Mouse (Mus musculus): ENCODE results near the gene Lce1j.
"Not testable (repeated sequence)": the region's sequence is repeated elsewhere in the genome, so short reads cannot be mapped to it uniquely, and the experiment has no call there.

The Lce1j gene

DNA sequence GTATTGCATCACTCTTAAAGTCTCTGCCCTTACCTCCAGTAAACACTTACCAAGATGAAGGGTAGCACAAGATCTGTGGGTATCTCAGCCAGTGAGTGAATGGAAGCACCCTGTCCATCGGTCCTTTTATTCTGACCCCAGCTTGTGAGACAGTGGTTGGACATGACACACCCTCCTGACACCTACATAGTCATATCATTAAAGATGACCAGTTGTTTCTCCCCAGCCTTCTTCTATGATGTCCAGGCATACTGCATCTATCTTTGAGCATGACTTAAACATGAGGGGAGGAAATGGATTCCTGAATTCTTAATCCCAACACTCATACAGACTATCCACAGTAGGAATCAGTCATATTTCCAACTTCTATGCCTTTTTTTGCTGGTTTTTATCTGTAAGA lies at the start of gene Lce1j:
Gene Lce1j, minus strand, starts transcription at position 101 of the 400 bp plus-strand sequence.
- no peak for DNase-seq (ENCODE audit: low read depth, low spot score)

DNA sequence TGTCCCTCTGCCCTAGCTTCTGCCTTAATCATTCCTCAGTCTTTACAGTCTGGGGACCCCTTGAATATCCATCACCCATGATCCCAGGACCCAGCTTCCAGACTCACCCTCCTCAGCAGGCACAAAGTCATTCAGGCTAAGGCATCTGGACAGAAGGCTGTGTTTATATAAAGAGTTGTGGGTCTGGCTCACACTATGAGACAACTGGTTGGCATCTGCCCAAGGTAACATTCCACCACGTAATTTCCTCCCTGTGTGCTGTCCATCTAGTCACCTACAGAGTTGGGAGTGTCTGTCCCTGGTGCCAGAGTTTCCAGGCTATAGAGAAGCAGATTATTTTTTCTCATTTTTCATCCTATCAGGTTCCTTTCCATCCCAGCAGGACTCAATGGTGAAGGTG lies 36.8 kb upstream of the Lce1j start, which contains the start of gene Kprp:
Gene Kprp, minus strand, starts transcription at position 140 of the 400 bp plus-strand sequence.
- DNase-seq (ENCODE audit: low read depth, low spot score): no peak

DNA sequence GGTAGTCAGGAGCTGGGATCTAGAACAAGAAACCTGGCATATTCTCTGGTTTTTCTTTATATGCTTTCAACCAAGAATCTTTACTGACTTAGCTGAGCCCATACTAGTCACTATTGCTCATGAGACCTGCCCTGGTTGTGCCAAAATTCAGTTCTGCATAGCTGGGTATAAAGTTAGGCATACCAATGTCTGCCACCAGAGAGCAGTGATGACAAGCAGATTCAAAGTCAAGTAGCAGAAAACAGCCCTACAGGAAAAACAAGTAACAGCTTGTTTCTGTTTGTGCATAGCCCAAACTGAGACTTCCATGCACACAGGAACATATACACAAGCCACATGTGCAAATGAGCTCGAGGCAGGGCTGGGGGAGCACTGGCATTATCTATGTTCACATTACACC lies 35.5 kb upstream of the Lce1j start:
- peak; percentile 1 for DNase-seq (ENCODE audit: low read depth, low spot score)

DNA sequence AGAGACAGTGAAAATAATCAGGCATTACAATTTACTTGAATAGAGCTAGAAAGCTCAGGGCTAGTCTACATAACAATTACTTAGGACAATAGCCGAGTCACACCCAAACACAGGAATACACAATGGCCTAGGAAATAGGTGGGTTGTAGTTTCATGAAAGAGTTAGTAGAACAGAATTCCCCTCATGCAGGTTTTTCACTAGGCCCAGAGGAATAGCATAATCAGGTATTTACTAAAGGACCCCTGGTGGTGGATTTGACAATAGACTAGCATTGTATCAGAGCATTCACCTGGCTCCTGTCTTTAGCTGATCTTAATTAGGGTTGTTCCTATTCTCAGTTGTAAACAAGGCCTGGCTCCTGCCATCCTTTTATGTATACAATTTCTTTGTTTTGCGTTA lies 25.7 kb upstream of the Lce1j start:
- DNase-seq (ENCODE audit: low read depth, low spot score): not testable (repeated sequence)

DNA sequence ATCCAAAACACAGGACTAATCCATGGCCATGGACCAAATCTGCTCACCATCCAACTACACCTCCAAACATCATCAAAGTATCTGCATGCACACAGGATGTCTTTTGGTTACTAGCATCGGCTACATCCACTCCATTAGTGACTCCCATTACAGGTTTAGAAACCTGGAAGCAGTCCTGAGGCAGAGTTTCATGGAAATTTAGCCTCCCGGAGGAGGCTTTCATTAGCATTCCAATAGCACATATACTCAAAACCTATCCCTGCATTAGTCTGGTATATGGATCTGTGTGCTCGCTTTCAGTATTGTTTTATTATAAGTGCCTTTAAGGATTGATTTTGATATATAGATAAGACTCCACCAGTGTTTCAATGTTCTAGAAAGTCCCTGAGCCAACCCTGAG lies 25.3 kb upstream of the Lce1j start:
- no peak for DNase-seq (ENCODE audit: low read depth, low spot score)

DNA sequence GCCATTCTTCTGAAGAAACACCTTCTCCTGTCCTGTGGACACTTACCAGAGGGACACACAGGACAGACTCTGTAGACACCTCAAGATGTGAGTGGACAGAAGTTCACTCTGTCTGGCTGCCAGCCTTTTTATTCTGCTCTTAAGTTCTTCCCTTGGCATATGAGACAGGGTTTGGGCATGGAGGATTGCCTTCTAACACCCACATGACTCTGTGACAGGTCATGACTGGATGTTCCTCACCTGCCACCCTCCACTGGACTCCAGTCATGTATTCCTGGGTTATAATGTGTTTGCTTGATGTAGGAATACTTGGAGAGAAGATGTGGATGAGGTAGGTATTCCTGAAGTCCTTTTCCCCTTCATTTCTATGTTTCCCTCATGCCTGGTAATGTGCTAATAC lies 17.5 kb upstream of the Lce1j start, which contains the start of gene Lce1k:
Gene Lce1k, minus strand, starts transcription at position 101 of the 400 bp plus-strand sequence.
- DNase-seq (ENCODE audit: low read depth, low spot score): no peak

DNA sequence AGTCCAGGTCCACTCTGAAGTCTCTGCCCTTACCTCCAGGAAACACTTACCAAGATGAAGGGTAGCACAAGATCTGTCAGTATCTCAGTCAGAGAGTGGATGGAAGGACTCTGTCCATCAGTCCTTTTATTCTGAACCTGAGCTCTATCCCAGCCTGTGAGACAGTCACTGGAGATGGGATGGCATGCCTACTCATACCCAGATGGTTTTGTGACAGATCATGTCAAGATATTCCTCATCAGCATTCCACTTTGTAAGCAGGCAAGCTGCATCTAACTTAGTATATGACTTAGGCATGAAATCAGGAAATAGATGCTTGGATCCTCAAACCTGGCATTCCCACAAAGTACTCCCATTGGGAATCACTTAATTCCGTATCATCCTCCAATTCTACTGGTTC lies 11.5 kb downstream of the Lce1j start, which contains the start of gene Lce1i:
Gene Lce1i, minus strand, starts transcription at position 101 of the 400 bp plus-strand sequence.
- no peak for DNase-seq (ENCODE audit: low read depth, low spot score)

DNA sequence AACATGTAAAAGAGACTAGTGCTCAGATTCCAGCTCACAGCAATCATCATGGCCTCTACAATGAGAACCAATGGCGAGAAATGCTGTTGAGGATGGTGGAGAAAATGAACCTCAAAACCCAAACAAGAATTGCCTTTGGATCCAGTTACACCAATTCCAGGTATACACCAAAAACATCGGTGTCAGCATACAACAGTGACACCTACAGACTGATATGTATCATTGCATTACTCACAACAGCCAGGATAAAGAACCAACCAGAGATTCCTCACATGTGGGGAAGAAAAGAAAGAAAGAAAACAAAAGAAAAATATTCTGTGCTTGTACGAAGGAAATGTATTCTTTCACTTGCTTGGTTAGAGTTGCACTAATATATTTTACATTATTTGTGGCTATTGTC lies 18.7 kb downstream of the Lce1j start:
- peak; percentile 2 for DNase-seq (ENCODE audit: low read depth, low spot score)

DNA sequence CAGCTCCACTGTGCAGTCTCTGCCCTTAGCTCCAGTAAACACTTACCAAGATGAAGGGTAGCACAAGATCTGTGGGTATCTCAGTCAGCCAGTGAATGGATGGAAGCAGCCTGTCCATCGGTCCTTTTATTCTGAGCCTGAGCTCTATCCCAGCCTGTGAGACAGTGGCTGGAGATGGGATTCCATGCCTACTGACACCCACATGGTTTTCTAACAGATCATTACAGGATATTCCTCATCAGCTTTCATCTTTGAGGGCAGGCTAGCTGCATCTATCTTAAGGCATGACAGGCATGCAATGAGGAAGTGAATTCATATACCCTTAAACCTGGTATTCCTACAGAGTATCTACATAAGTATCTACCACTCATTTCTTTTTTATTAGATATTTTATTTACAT lies 25.3 kb downstream of the Lce1j start, which contains the start of gene Lce1h:
Gene Lce1h, minus strand, starts transcription at position 101 of the 400 bp plus-strand sequence.
- DNase-seq (ENCODE audit: low read depth, low spot score): no peak

DNA sequence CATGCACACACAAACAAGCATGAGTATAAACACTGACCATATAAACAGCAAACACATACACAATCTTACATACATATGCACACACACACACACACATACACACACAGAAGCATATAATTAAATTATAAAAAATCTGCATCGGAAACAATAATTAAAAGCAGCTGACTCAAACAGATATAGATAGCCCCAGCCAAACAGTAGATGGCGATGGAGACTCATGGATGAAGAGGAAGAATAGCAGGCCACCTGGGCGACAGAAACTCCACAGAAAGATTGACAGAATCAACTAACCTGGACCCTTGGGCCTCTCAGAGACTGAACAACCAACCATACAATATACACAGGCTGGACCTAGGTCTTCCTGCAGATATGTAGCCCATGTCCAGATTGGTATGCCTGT lies 37.1 kb downstream of the Lce1j start:
- DNase-seq (ENCODE audit: low read depth, low spot score): peak; percentile 2

DNA sequence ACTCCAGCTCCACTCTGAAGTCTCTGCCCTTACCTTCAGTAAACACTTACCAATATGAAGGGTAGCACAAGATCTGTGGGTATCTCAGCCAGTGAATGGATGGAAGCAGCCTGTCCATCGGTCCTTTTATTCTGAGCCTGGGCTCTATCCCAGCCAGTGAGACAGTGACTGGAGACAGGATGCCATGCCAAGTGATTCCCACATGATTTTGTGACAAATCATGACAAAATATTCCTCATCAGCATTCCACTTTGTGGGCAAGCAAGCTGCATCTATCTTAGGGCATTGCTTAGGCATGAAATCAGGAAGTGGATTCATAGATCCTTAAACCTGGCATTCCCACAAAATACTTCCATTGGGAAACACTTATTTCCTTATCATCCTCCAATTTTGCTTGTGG lies 38.1 kb downstream of the Lce1j start, which contains the start of gene Lce1g:
Gene Lce1g, minus strand, starts transcription at position 101 of the 400 bp plus-strand sequence.
- DNase-seq (ENCODE audit: low read depth, low spot score): no peak

DNA sequence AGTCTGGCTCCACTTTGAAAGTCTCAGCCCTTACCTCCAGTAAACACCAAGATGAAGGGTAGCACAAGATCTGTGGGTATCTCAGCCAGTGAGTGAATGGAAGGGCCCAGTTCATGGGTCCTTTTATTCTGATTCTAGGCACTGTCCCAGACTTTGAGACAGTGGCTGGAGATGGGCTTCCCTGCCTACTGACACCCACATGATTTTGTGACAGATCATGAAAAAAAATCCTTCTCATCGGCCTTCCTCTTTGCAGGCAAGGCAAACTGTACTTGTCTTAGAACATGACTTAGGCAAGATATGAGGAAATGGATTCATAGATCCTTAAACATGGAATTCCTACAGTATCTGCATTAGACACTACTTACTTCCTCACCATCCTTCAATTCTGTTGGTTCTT lies 51.3 kb downstream of the Lce1j start, which contains the start of gene Gm38119:
Gene Gm38119, minus strand, starts transcription at position 101 of the 400 bp plus-strand sequence.
- DNase-seq (ENCODE audit: low read depth, low spot score): no peak

Data from brain, adult 2 months (tissue).